In genomic region chr11:116417054-116417453, GRCm38 (mm10) we compare ENCODE assay signal across 25 mouse cellular contexts. TPM values are rescaled to one million over a fixed set of nuclear protein-coding genes. Genes with fewer than 3 reads are reported as not detected.
DNase-seq lines count a peak whose midpoint lies in the region; ATAC-seq and TF ChIP-seq lines count a peak whose summit lies in the region.
"Had no signal": no experiment of that assay in that cellular context is flagged by ENCODE, and none has a peak within 500 bp of the region (broad histone marks: within the 10 kb centered on the region; RNA-seq: fewer than 3 reads in every experiment).

No protein-coding gene starts in this region.

- no peak overlapping the region for H3K4me3 ChIP-seq in heart, embryonic 10.5 days
- no peak overlapping the region for H3K4me3 ChIP-seq in MEL (ENCODE audit: control insufficient read depth in 1 of 2, insufficient read depth in 1 of 2, low read depth in 2 of 2, low read length in 2 of 2)
- no peak overlapping the region for H3K4me3 ChIP-seq in embryonic facial prominence, embryonic 15.5 days (replicated peaks)
- H3K4me3 ChIP-seq: erythroblast, embryonic 14.5 days; forebrain, embryonic 10.5 days; hindbrain, embryonic 13.5 days had no signal

- TF ChIP-seq CTCF in MEL (IDR thresholded peaks at IDR 0.05 in 2 of 3, conservative IDR thresholded peaks at IDR 0.05 in 1 of 3; ENCODE audit: control insufficient read depth in 1 of 3, insufficient read depth in 1 of 3, low read depth in 2 of 3, low read length in 3 of 3, poor library complexity in 1 of 3, severe bottlenecking in 1 of 3), result no peak

- H3K79me2 ChIP-seq in MEL (ENCODE audit: control insufficient read depth, insufficient read depth, low read length, poor library complexity), result peaks cover 4% of the 10 kb centered on the region; the same call in 1 of the 2 replicates

- ATAC-seq in embryonic facial prominence, embryonic 15.5 days (ENCODE audit: insufficient number of reproducible peaks, low FRiP score, low TSS enrichment, low read depth), result no peak
- ATAC-seq: CD4-positive, CD25-positive, alpha-beta regulatory T cell, adult 4 months; forebrain, embryonic 14.5 days; hindbrain, postnatal 0 days had no signal

- no peak for TF ChIP-seq POLR2A in MEL (IDR thresholded peaks at IDR 0.05; ENCODE audit: control insufficient read depth in 1 of 2, insufficient read depth in 1 of 2, low read depth in 1 of 2, low read length in 2 of 2, poor library complexity in 1 of 2)

- intact Hi-C loops in heart, postnatal 36 days (cut with DNase I), result no loop called here

- WGBS in heart, embryonic 10.5 days, result 86% methylated on average over 5 of the region's 5 CpGs
- WGBS in embryonic facial prominence, embryonic 15.5 days, result 90% methylated on average over 5 of the region's 5 CpGs

- peak overlapping the region; percentile 53; the same call in 1 of the 2 replicates for H3K27ac ChIP-seq in heart, embryonic 10.5 days
- no peak overlapping the region for H3K27ac ChIP-seq in MEL (ENCODE audit: control insufficient read depth, low read depth, low read length)
- H3K27ac ChIP-seq in embryonic facial prominence, embryonic 15.5 days (replicated peaks), result peak overlapping the region; percentile 48; the same call in 1 of the 2 replicates
- H3K27ac ChIP-seq: hindbrain, embryonic 13.5 days; hindbrain, postnatal 0 days had no signal

- H3K9ac ChIP-seq in MEL (ENCODE audit: control insufficient read depth, low read depth, low read length, poor library complexity, severe bottlenecking), result no peak overlapping the region
- H3K9ac ChIP-seq in embryonic facial prominence, embryonic 15.5 days, result no peak overlapping the region
- H3K9ac ChIP-seq: hindbrain, embryonic 13.5 days had no signal

- no peak overlapping the region for H3K4me2 ChIP-seq in embryonic facial prominence, embryonic 15.5 days (replicated peaks)
- H3K4me2 ChIP-seq: hindbrain, embryonic 13.5 days had no signal

- TF ChIP-seq EP300 in MEL (IDR thresholded peaks at IDR 0.05; ENCODE audit: low read depth in 1 of 2, low read length in 2 of 2), result no peak

- DNase-seq in heart, embryonic 10.5 days (ENCODE audit: low spot score), result no peak
- no peak for DNase-seq in heart, postnatal 36 days
- DNase-seq in 416B (ENCODE audit: low read depth) (peak; percentile 34), MEL (ENCODE audit: low read depth, low spot score) (no peak)
- no peak for DNase-seq in kidney, adult 8-10 months
- no peak for DNase-seq in layer of hippocampus, adult 11-12 months (ENCODE audit: low spot score)
- no peak for DNase-seq in ovary, adult 18-20 months (ENCODE audit: low spot score)
- DNase-seq: adrenal gland, adult 2 months; adrenal gland, postnatal 36 days; B cell, adult 2 months; cerebellum, adult 11 months; cerebellum, adult 8-10 months; cerebellum, postnatal 25 days; heart, postnatal 10 days; kidney, adult 2 months had no signal

- peaks cover 36% of the 10 kb centered on the region for H3K4me1 ChIP-seq in heart, embryonic 10.5 days
- peaks cover 2 to 15% of the 10 kb centered on the region in 2 experiments; a peak in 3 of 4 replicates for H3K4me1 ChIP-seq in MEL (ENCODE audit: control insufficient read depth in 1 of 2, insufficient read depth in 2 of 2, low read length in 2 of 2)
- peaks cover 33% of the 10 kb centered on the region for H3K4me1 ChIP-seq in embryonic facial prominence, embryonic 15.5 days

- H3K36me3 ChIP-seq in heart, embryonic 10.5 days, result no peaks in the 10 kb centered on the region
- peaks cover 0 to 3% of the 10 kb centered on the region in 2 experiments; a peak in 2 of 4 replicates for H3K36me3 ChIP-seq in MEL (ENCODE audit: control insufficient read depth in 1 of 2, insufficient read depth in 2 of 2, low read length in 2 of 2)
- no peaks in the 10 kb centered on the region for H3K36me3 ChIP-seq in embryonic facial prominence, embryonic 15.5 days
- H3K36me3 ChIP-seq: forebrain, embryonic 10.5 days; hindbrain, embryonic 13.5 days had no signal

- H3K9me3 ChIP-seq in heart, embryonic 10.5 days, result no peaks in the 10 kb centered on the region
- no peaks in the 10 kb centered on the region for H3K9me3 ChIP-seq in MEL (replicated peaks; ENCODE audit: insufficient read depth, low read length)
- H3K9me3 ChIP-seq in embryonic facial prominence, embryonic 15.5 days (replicated peaks), result no peaks in the 10 kb centered on the region
- H3K9me3 ChIP-seq: forebrain, embryonic 10.5 days; hindbrain, embryonic 13.5 days had no signal

- 0 out of 2 replicates have a peak, but pooled peaks cover 8% of the 10 kb centered on the region for H3K27me3 ChIP-seq in heart, embryonic 10.5 days (ENCODE audit: insufficient read depth, poor library complexity, severe bottlenecking)
- H3K27me3 ChIP-seq in MEL (ENCODE audit: control insufficient read depth in 1 of 2, insufficient read depth in 2 of 2, low read length in 2 of 2), result no peaks in the 10 kb centered on the region
- H3K27me3 ChIP-seq in embryonic facial prominence, embryonic 15.5 days, result 0 out of 2 replicates have a peak, but pooled peaks cover 2% of the 10 kb centered on the region
- H3K27me3 ChIP-seq: hindbrain, embryonic 13.5 days had no signal

- TF ChIP-seq RAD21 in MEL (IDR thresholded peaks at IDR 0.05; ENCODE audit: low read depth, low read length), result no peak

TF ChIP-seq in MEL, 35 proteins besides CTCF, POLR2A, EP300 and RAD21:
- TF ChIP-seq SIN3A (IDR thresholded peaks at IDR 0.05; ENCODE audit: low read length), result no peak
- peak; percentile 71 for TF ChIP-seq USF1 (IDR thresholded peaks at IDR 0.05; ENCODE audit: low read depth, low read length)
- TF ChIP-seq MEF2A (IDR thresholded peaks at IDR 0.05; ENCODE audit: extremely low read depth, insufficient replicate concordance, low read depth, low read length, poor library complexity, severe bottlenecking), result no peak

RNA-seq across cellular contexts. Expression of gene Rnf157, which starts 4.2 kb away (rescaled TPM):
- polyA plus RNA-seq in heart, embryonic 10.5 days (2016; fragmentation: Nextera tagmentation; extraction: Ambion mirVana), result 7.3 and 8.5 TPM in 2 replicates
- total RNA-seq in heart, postnatal 36 days (2021), result 1 to 10 TPM; 5.8 to 6.1 TPM
- 4.6 and 7.5 TPM in 2 replicates for total RNA-seq in MEL (2012; rRNA removed)
- polyA plus RNA-seq in MEL (2012; ENCODE audit: insufficient read depth in 1 of 2, insufficient read length in 2 of 2, low read depth in 1 of 2, low replicate concordance in 2 of 2, missing spikeins in 1 of 2), result 10 to 100 TPM in 1 of 2 experiments, not detected in 1; 10.9 TPM
- polyA plus RNA-seq in embryonic facial prominence, embryonic 15.5 days (2015; fragmentation: Nextera tagmentation; extraction: Ambion mirVana), result 15.7 and 17.0 TPM in 2 replicates
- polyA plus RNA-seq: erythroblast, embryonic 14.5 days had no signal

RNA-seq across cellular contexts. Expression of gene Ubald2, which starts 16.8 kb away (rescaled TPM):
- polyA plus RNA-seq in heart, embryonic 10.5 days (2016; fragmentation: Nextera tagmentation; extraction: Ambion mirVana), result 36.1 and 40.5 TPM in 2 replicates
- 10 to 100 TPM; 40.4 to 44.9 TPM for total RNA-seq in heart, postnatal 36 days (2021)
- total RNA-seq in MEL (2012; rRNA removed), result 56.8 and 66.2 TPM in 2 replicates
- polyA plus RNA-seq in MEL (2012; ENCODE audit: insufficient read depth in 1 of 2, insufficient read length in 2 of 2, low read depth in 1 of 2, low replicate concordance in 2 of 2, missing spikeins in 1 of 2), result 10 to 100 TPM in 1 of 2 experiments, not detected in 1; 77.7 TPM
- polyA plus RNA-seq in embryonic facial prominence, embryonic 15.5 days (2015; fragmentation: Nextera tagmentation; extraction: Ambion mirVana), result 33.3 and 39.6 TPM in 2 replicates

RNA-seq across cellular contexts. Expression of gene Qrich2, which starts 49.0 kb away (rescaled TPM):
- polyA plus RNA-seq in heart, embryonic 10.5 days (2016; fragmentation: Nextera tagmentation; extraction: Ambion mirVana), result 0.30 TPM in 1 of 2 replicates, not detected in the other
- total RNA-seq in heart, postnatal 36 days (2021), result under 1 TPM in 1 of 2 experiments, not detected in 1; 0.11 TPM
- total RNA-seq in MEL (2012; rRNA removed), result not detected in 2 replicates
- under 1 TPM in 1 of 2 experiments, not detected in 1; 0.11 TPM for polyA plus RNA-seq in MEL (2012; ENCODE audit: insufficient read depth in 1 of 2, insufficient read length in 2 of 2, low read depth in 1 of 2, low replicate concordance in 2 of 2, missing spikeins in 1 of 2)
- polyA plus RNA-seq in embryonic facial prominence, embryonic 15.5 days (2015; fragmentation: Nextera tagmentation; extraction: Ambion mirVana), result 0.09 and 0.16 TPM in 2 replicates
- total RNA-seq: adrenal gland, adult 2 months; adrenal gland, postnatal 36 days; gastrocnemius, adult 8-10 months; heart, postnatal 10 days; hematopoietic stem cell, adult 5-6 weeks; hindbrain, postnatal 0 days had no signal
- polyA plus RNA-seq: CD4-positive, CD25-positive, alpha-beta regulatory T cell, adult 4 months; erythroblast, embryonic 14.5 days; forebrain, embryonic 14.5 days; heart, embryonic 14.5 days had no signal
